Mouse (Mus musculus) myocyte (in vitro differentiated cells): ENCODE measurements around the gene Metap1. TPM values are rescaled to one million over a fixed set of nuclear protein-coding genes. Genes with fewer than 3 reads are reported as not detected.
"Not testable (repeated sequence)": the region's sequence is repeated elsewhere in the genome, so short reads cannot be mapped to it uniquely, and the experiment has no call there.

Experiments
- H3K27me3 ChIP-seq: one replicate; pipeline ENCODE4 v1.6.1; 2011; ENCODE audit not compliant: control insufficient read depth, insufficient read depth, insufficient read length
- H3K36me3 ChIP-seq: one replicate; pipeline ENCODE4 v1.6.1; 2011; ENCODE audit not compliant: control insufficient read depth, insufficient read depth
- H3K4me2 ChIP-seq: one replicate; pipeline ENCODE4 v1.6.1; 2011; ENCODE audit warnings: low read depth, control low read depth
- H3K4me3 ChIP-seq: one replicate; pipeline ENCODE4 v1.5.1; 2011; ENCODE audit warnings: mild to moderate bottlenecking, control low read depth, moderate library complexity
- H3K79me2 ChIP-seq: one replicate; pipeline ENCODE4 v1.6.1; 2011; ENCODE audit not compliant: control insufficient read depth, insufficient read depth
- H3ac ChIP-seq: one replicate; pipeline ENCODE4 v1.6.1; 2011; ENCODE audit not compliant: control insufficient read depth, insufficient read length
- CEBPB ChIP-seq: IDR thresholded peaks from 2 replicates; pipeline ENCODE4 v1.6.1; 2011; ENCODE audit warnings: mild to moderate bottlenecking, moderate library complexity; ENCODE audit not compliant: poor library complexity, insufficient read depth, severe bottlenecking
- E2F4 ChIP-seq: IDR thresholded peaks from one replicate; pipeline ENCODE4 v1.6.1; 2011; ENCODE audit warnings: mild to moderate bottlenecking, control low read depth, moderate library complexity; ENCODE audit not compliant: insufficient read depth
- MAX ChIP-seq: IDR thresholded peaks from one replicate; pipeline ENCODE4 v1.6.1; 2011; ENCODE audit warnings: low read depth, mild to moderate bottlenecking, control low read depth
- MYOD1 ChIP-seq, 3 experiments: IDR thresholded peaks; one replicate each; pipeline ENCODE4 v1.6.1; 2011; ENCODE audit warnings: control low read depth in 2 of 3, low read depth in 2 of 3, mild to moderate bottlenecking in 2 of 3, moderate library complexity in 1 of 3; ENCODE audit not compliant: insufficient read length in 2 of 3, control insufficient read depth in 1 of 3
- MYOG ChIP-seq, 3 experiments: IDR thresholded peaks; one replicate each; pipeline ENCODE4 v1.6.1; 2011; ENCODE audit warnings: control low read depth in 2 of 3, low read depth in 2 of 3, mild to moderate bottlenecking in 2 of 3; ENCODE audit not compliant: insufficient read length in 2 of 3, control insufficient read depth in 1 of 3, insufficient read depth in 1 of 3
- POLR2A ChIP-seq: IDR thresholded peaks from one replicate; pipeline ENCODE4 v1.6.1; 2011; ENCODE audit warnings: low read depth, mild to moderate bottlenecking, control low read depth, moderate library complexity; ENCODE audit not compliant: insufficient read length
- POLR2AphosphoS2 ChIP-seq: IDR thresholded peaks from one replicate; pipeline ENCODE4 v1.6.1; 2011; ENCODE audit warnings: low read depth, control low read depth; ENCODE audit not compliant: insufficient read length
- REST ChIP-seq: IDR thresholded peaks from one replicate; pipeline ENCODE4 v1.6.1; 2011; ENCODE audit warnings: mild to moderate bottlenecking, control low read depth, moderate library complexity; ENCODE audit not compliant: insufficient read depth, insufficient read length
- SRF ChIP-seq: IDR thresholded peaks from one replicate; pipeline ENCODE4 v1.6.1; 2011; ENCODE audit warnings: low read depth; ENCODE audit not compliant: control insufficient read depth, insufficient read length
- TCF12 ChIP-seq: IDR thresholded peaks from one replicate; pipeline ENCODE4 v1.6.1; 2011; ENCODE audit warnings: mild to moderate bottlenecking, control low read depth; ENCODE audit not compliant: poor library complexity, insufficient read depth, severe bottlenecking
- TCF3 ChIP-seq: IDR thresholded peaks from one replicate; pipeline ENCODE4 v1.6.1; 2011; ENCODE audit warnings: low read depth, control low read depth; ENCODE audit not compliant: insufficient read length
- USF1 ChIP-seq: IDR thresholded peaks from one replicate; pipeline ENCODE4 v1.6.1; 2011; ENCODE audit warnings: low read depth, mild to moderate bottlenecking, control low read depth, moderate library complexity
- polyA plus RNA-seq: library from polyadenylated mRNA; unstranded; fragments of >200 nt; fragmentation: generic; extraction: Trizol; gene quantifications from one replicate; pipeline ENCODE4 v1.2.1, GENCODE M21; 2012; ENCODE audit warnings: missing spikeins

Metap1 gene
- polyA plus RNA-seq, 1 experiment: 29.0 TPM

DNA sequence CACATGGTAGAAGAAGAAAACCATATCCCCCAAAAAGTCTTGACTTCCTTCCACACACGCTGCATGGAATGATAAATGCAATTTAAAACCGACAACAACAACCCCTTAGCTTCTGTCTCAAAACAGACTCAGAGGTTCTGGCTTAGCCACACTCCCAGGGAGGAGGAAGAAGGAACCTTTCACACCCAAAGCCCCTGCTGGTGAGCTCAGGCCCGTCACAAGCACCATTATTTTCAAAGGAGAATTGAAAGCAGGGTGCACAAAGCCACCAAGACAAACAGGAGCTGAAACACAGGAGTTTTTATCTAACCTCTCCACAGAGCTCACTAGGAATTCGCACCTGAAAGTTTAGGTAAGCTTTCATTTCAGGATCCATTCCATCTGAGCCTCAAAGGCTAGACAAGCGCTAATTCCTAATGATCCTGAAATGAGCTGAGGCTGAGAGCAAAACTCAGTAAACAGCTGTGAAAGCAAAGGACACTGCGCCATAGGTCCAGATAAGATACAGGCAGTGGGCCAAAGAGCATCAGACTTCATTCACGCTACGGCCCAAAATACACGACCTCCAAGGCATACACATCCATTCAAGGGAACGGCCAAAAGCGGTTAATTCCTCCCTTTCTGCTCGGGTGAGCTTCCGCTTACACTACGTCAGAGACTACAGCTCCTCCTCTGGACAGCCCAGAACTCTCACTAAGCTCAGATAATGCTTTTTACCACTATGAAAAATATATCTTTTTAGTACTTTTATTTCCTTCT is 7.6 kb downstream of the Metap1 start:
- no peak overlapping the region for H3ac ChIP-seq
- H3K36me3 ChIP-seq: peaks cover 17% of the 10 kb centered on the region
- peaks cover 49% of the 10 kb centered on the region for H3K79me2 ChIP-seq
- H3K4me3 ChIP-seq: no peak overlapping the region
- TF ChIP-seq SRF (no peak), POLR2A (no peak), TCF12 (no peak), REST (no peak), MAX (no peak), CEBPB (no peak)
- H3K4me2 ChIP-seq: no peak overlapping the region
- H3K27me3 ChIP-seq: no peaks in the 10 kb centered on the region

DNA sequence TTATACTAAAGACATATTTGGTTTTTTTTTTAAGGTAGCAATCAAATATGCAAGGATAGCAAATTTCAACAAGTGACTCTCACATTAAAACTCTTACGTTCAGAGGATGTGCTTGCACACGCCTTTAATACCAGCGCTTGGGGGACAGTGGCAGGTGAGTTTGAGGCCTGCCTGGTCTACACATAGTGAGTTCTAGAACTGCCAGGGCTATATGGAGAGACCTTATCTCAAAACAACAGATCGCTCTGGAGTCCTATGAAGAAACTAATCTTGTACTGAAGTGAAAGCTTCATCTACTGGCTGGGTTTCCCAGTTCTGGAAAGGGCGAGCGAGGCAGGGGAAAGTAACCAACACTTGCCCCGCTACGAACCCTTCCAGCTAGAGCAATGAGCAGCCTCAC is 9.8 kb downstream of the Metap1 start:
- no peak overlapping the region for H3ac ChIP-seq
- H3K27me3 ChIP-seq: no peaks in the 10 kb centered on the region
- H3K79me2 ChIP-seq: peaks cover 39% of the 10 kb centered on the region
- no peak overlapping the region for H3K4me3 ChIP-seq
- TF ChIP-seq MYOD1 (IDR thresholded peaks at IDR 0.05; ENCODE audit: control insufficient read depth in 1 of 3, insufficient read length in 2 of 3, low read depth in 2 of 3) (no peak), TCF3 (no peak), REST (no peak), USF1 (no peak), TCF12 (no peak)
- H3K4me2 ChIP-seq: no peak overlapping the region
- peaks cover 18% of the 10 kb centered on the region for H3K36me3 ChIP-seq

DNA sequence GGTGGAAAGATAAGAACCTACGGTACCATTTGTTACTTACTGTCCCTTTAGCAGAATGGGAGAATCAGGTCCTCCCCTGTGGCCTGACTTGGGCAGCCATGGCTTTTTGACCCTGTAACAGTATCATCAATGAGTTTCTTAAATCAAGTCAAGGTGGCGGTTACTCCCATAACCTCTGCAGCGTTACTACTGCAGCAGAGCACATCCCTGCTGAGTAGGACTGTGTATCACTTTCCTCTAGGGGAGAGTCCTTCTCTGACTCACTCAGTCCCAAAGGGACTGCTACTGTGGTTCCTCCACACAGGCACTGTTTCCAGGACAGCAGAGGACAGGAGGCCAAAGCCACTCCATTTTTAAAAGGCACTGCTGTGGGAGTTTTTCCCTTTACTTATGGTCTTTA is 18.2 kb downstream of the Metap1 start:
- TF ChIP-seq SRF (no peak), POLR2A (no peak), CEBPB (no peak), POLR2AphosphoS2 (no peak), REST (no peak), TCF3 (no peak), MYOD1 (IDR thresholded peaks at IDR 0.05; ENCODE audit: control insufficient read depth in 1 of 3, insufficient read length in 2 of 3, low read depth in 2 of 3) (no peak), MAX (no peak), E2F4 (no peak), TCF12 (no peak), MYOG (IDR thresholded peaks at IDR 0.05; ENCODE audit: control insufficient read depth in 1 of 3, insufficient read depth in 1 of 3, insufficient read length in 2 of 3, low read depth in 2 of 3) (no peak), USF1 (no peak)
- H3K79me2 ChIP-seq: peaks cover 7% of the 10 kb centered on the region
- H3K36me3 ChIP-seq: peaks cover 29% of the 10 kb centered on the region
- H3ac ChIP-seq: no peak overlapping the region
- H3K27me3 ChIP-seq: no peaks in the 10 kb centered on the region
- H3K4me2 ChIP-seq: no peak overlapping the region
- no peak overlapping the region for H3K4me3 ChIP-seq

DNA sequence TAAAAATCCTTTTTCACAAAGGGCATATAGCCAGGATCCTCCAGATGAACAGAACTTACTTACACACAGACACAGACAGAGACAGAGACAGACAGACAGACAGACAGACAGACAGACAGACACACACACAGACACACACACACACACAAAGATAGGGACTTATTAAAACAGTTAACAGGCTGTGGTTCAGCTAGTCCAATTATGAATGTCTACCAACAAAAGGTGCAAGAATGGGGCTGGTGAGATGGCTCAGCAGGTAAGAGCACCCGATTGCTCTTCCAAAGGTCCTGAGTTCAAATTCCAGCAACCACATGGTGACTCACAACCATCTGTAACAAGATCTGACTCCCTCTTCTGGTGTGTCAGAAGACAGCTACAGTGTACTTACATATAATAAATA is 22.7 kb downstream of the Metap1 start:
- H3K27me3 ChIP-seq, H3ac ChIP-seq, H3K79me2 ChIP-seq, H3K4me3 ChIP-seq, H3K4me2 ChIP-seq: not testable (repeated sequence)
- peaks cover 22% of the 10 kb centered on the region for H3K36me3 ChIP-seq

DNA sequence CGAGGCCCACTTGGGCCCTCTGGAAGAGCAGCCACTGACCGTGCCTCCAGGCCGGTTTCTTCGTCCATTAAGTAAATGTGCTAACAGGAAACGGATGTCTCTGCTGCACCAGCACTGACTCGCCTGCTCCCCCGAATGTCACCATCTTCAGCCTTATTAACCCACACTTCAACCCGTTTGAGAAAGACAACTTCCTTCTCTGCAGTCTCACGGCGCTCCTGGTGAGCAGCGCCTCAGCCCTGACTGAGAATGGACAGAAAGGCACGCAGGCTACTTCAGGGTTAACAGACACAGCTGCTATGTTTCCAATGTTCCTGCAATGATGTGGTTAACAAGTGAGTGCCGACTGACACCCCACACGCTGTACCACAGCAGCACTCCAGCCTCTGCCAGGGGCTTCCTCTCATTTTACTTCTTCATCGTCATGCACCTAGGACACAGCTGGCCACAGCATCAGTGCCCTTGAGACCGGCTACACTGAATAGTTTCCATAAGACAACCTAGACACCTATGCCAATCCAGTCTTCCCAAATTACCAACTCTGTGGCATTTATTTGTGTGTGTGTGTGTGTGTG is 24.7 kb downstream of the Metap1 start:
- H3K27me3 ChIP-seq: no peaks in the 10 kb centered on the region
- no peak overlapping the region for H3ac ChIP-seq
- peaks cover 30% of the 10 kb centered on the region for H3K36me3 ChIP-seq
- H3K4me2 ChIP-seq: no peak overlapping the region
- no peaks in the 10 kb centered on the region for H3K79me2 ChIP-seq
- H3K4me3 ChIP-seq: no peak overlapping the region
- TF ChIP-seq SRF: no peak
- no peak for TF ChIP-seq CEBPB
- no peak for TF ChIP-seq MAX
- TF ChIP-seq POLR2AphosphoS2: no peak

DNA sequence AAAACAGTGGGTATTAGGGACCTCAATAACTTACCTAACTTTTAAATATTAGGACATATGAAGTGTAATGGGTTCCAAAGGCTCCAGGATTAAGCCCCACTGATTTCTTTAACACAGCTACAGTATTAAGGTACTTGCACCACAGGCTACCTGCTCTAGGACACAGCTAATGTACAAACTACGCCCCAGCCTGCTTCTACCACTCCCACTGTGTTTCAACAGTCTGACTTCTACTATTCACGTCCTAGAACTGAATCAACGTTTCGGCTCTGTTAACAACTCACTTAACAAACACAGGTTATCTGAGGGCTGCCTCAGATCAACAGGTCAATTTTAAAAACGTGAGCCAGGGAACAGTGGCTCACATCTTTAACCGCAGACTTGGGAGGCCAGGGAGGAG is 25.5 kb downstream of the Metap1 start:
- Histone ChIP-seq H3K27me3 (no peaks in the 10 kb centered on the region), H3K79me2 (no peaks in the 10 kb centered on the region), H3K4me2 (no peak overlapping the region), H3K4me3 (no peak overlapping the region), H3K36me3 (peaks cover 33% of the 10 kb centered on the region), H3ac (no peak overlapping the region)
- no peak for TF ChIP-seq POLR2A
- TF ChIP-seq TCF12: no peak
- TF ChIP-seq E2F4: no peak
- no peak for TF ChIP-seq MYOG (IDR thresholded peaks at IDR 0.05; ENCODE audit: control insufficient read depth in 1 of 3, insufficient read depth in 1 of 3, insufficient read length in 2 of 3, low read depth in 2 of 3)
- TF ChIP-seq MAX: no peak
- no peak for TF ChIP-seq MYOD1 (IDR thresholded peaks at IDR 0.05; ENCODE audit: control insufficient read depth in 1 of 3, insufficient read length in 2 of 3, low read depth in 2 of 3)
- no peak for TF ChIP-seq SRF
- no peak for TF ChIP-seq REST
- no peak for TF ChIP-seq CEBPB
- no peak for TF ChIP-seq POLR2AphosphoS2
- no peak for TF ChIP-seq TCF3
- no peak for TF ChIP-seq USF1
